Mouse (Mus musculus) ES-CJ7 (cell line): ENCODE results near the gene H2afy.
"Not testable (repeated sequence)": the region's sequence is repeated elsewhere in the genome, so short reads cannot be mapped to it uniquely, and the experiment has no call there.

Experiments
- DNase-seq: peaks from one replicate; pipeline ENCODE4 v3.0.0; 2011; ENCODE audit warnings: low read depth, low spot score

Gene H2afy

GRCm38 (mm10) chr13:56071586-56072267, 64.4 kb downstream of the H2afy start:
- DNase-seq, result no peak

- no peak for DNase-seq
Observed at GRCm38 (mm10) chr13:56069643-56070042, 66.5 kb downstream of the H2afy start.

- no peak for DNase-seq
Observed at GRCm38 (mm10) chr13:56068517-56068916, 67.6 kb downstream of the H2afy start.

- DNase-seq, result no peak
Observed at GRCm38 (mm10) chr13:56066904-56067303, 69.3 kb downstream of the H2afy start.

- DNase-seq, result peak; percentile 16
Observed at GRCm38 (mm10) chr13:56066152-56066551, 70.0 kb downstream of the H2afy start.

GRCm38 (mm10) chr13:56057761-56058160, 78.4 kb downstream of the H2afy start:
- no peak for DNase-seq

GRCm38 (mm10) chr13:56055720-56056119, 80.4 kb downstream of the H2afy start:
- DNase-seq, result no peak

- DNase-seq, result no peak
Observed at GRCm38 (mm10) chr13:56054089-56054488, 82.1 kb downstream of the H2afy start.

- DNase-seq, result peak; percentile 63
Observed at GRCm38 (mm10) chr13:56052781-56053180, 83.4 kb downstream of the H2afy start.

GRCm38 (mm10) chr13:56050246-56050645, 85.9 kb downstream of the H2afy start:
- no peak for DNase-seq

GRCm38 (mm10) chr13:56042221-56042620, 93.9 kb downstream of the H2afy start:
- DNase-seq, result no peak

GRCm38 (mm10) chr13:56040621-56041020, 95.5 kb downstream of the H2afy start:
- DNase-seq, result no peak

GRCm38 (mm10) chr13:56039610-56040371, 96.4 kb downstream of the H2afy start:
- DNase-seq, result no peak

- no peak for DNase-seq
Observed at GRCm38 (mm10) chr13:56029006-56029405, 107.2 kb downstream of the H2afy start.

- not testable (repeated sequence) for DNase-seq
Observed at GRCm38 (mm10) chr13:56027996-56028395, 108.2 kb downstream of the H2afy start.

GRCm38 (mm10) chr13:56026623-56027022, 109.5 kb downstream of the H2afy start:
- no peak for DNase-seq

GRCm38 (mm10) chr13:56026026-56026425, 110.1 kb downstream of the H2afy start:
- DNase-seq, result no peak

- DNase-seq, result no peak
Observed at GRCm38 (mm10) chr13:56025027-56025410, 111.1 kb downstream of the H2afy start.

- no peak for DNase-seq
Observed at GRCm38 (mm10) chr13:56024410-56025026, 111.6 kb downstream of the H2afy start.
